Mouse (Mus musculus) neural tube, embryonic 12.5 days (tissue): ENCODE results near the gene Nfkbiz. TPM values are rescaled to one million over a fixed set of nuclear protein-coding genes. Genes with fewer than 3 reads are reported as not detected.

Experiments used
- ATAC-seq: fragments of 200-750 bp; cut with Nextera tagmentation; 2 replicates; pipeline ENCODE4 v1.8.0; 2017; ENCODE audit warnings: low read depth, mild to moderate bottlenecking, moderate TSS enrichment, moderate library complexity; ENCODE audit not compliant: low FRiP score
- H3K27ac ChIP-seq: fragments of 300-500 bp; sonication (generic); 2 replicates; pipeline ENCODE4 v1.5.1; 2016
- H3K27me3 ChIP-seq: fragments of 300-500 bp; sonication (generic); replicated peaks from 2 replicates; pipeline ENCODE4 v1.6.1; 2016; ENCODE audit warnings: mild to moderate bottlenecking
- H3K36me3 ChIP-seq: fragments of 300-500 bp; sonication (generic); 2 replicates; pipeline ENCODE4 v1.6.1; 2016; ENCODE audit warnings: mild to moderate bottlenecking
- H3K4me1 ChIP-seq: fragments of 300-500 bp; sonication (generic); 2 replicates; pipeline ENCODE4 v1.6.1; 2016
- H3K4me2 ChIP-seq: fragments of 300-500 bp; sonication (generic); replicated peaks from 2 replicates; pipeline ENCODE4 v1.6.1; 2016; ENCODE audit warnings: mild to moderate bottlenecking
- H3K4me3 ChIP-seq: fragments of 300-500 bp; sonication (generic); 2 replicates; pipeline ENCODE4 v1.5.1; 2016
- H3K9ac ChIP-seq: fragments of 300-500 bp; sonication (generic); 2 replicates; pipeline ENCODE4 v1.6.1; 2016; ENCODE audit warnings: mild to moderate bottlenecking
- H3K9me3 ChIP-seq: fragments of 300-500 bp; sonication (generic); 2 replicates; pipeline ENCODE4 v1.6.1; 2016; ENCODE audit warnings: mild to moderate bottlenecking
- WGBS: fragments of 180-500 bp; shearing (Covaris S2); methylation state at CpG from one replicate; pipeline ENCODE4 v1.1.7; 2016; 5-methylcytosine and 5-hydroxymethylcytosine counted together
- polyA plus RNA-seq: library from polyadenylated mRNA; unstranded; fragments of >200 nt; fragmentation: Nextera tagmentation; extraction: Ambion mirVana; gene quantifications from 2 replicates; pipeline ENCODE4 v1.2.1, GENCODE M21; 2016

Nfkbiz gene
- polyA plus RNA-seq, 1 experiment from 2014 or later = 2.3 TPM

DNA sequence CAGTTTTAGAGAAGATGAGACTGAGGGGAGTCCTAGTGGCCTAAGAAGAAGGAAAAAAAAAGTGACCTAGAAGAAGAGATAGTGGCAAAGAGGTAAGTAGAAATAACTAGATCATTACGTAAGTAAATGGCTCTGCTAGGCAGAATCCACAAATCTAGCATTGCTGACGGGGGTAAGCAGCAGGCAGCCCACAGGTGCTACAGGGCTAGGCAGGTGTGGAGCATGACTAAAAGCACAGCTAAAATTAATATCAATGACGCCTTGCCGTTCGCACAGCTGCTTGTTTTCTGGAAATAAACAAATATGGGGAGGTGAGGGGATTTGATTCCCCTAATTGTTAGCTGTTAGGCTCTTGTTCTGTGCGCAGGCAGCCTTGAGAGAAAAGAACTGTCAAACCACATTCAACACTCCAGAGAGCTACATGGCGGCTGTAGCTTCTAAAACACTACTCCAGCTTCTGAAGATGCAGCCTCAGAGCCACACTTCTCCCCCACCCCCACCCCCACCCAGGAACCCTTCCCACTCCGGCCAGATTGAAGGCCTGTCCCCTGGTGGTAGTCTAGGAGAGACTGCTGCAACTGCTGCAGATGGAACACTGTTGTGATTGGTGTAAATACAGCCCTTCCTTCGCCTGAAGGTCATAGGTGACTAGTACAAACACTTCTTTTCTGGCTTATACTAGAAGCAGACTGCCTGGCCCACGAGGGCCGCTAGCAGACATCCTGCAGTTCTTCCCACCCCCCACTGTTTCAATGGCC, 15.1 kb downstream of the Nfkbiz start:
- H3K27me3 ChIP-seq = 0 out of 2 replicates have a peak, but pooled peaks cover 6% of the 10 kb centered on the region
- peaks cover 14% of the 10 kb centered on the region for H3K4me1 ChIP-seq
- no peaks in the 10 kb centered on the region for H3K36me3 ChIP-seq
- no peaks in the 10 kb centered on the region for H3K9me3 ChIP-seq
- WGBS = 37% methylated on average over 11 of the region's 11 CpGs
- ATAC-seq = no peak
- no peak overlapping the region for H3K4me3 ChIP-seq
- no peak overlapping the region for H3K4me2 ChIP-seq
- no peak overlapping the region for H3K27ac ChIP-seq
- no peak overlapping the region for H3K9ac ChIP-seq

DNA sequence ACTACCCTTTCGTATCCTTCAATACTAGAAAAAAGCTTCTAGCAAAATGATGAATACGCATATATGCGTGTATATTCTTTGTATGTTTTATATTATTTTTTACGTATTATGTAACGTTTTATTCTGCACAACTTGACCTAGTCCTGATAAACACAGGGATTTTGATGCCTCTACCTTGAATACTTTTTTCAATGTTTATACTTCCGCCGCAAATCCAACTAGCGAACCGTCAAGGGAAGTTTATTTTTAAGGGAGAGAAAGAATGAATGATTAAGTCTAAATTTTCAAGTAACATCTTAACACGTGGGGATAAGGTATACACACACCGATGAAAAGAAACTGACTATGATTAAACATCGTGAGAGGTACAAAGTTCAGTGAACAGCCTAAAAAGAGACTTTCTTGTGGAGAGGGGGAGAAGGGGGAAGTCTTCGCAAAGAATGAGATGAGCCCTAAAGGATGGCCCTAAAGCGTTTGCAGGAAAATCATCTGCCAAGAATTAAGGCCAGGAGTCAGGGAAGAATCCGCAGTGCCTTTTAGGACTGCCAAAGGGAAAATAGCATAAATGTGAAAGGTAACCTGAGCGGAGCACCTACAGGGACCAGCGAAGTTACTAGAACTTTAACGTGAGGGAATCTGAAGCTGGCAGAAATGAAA, 15.8 kb downstream of the Nfkbiz start:
- no peaks in the 10 kb centered on the region for H3K9me3 ChIP-seq
- H3K4me2 ChIP-seq = peak overlapping the region; percentile 96; the same call in 1 of the 2 replicates
- H3K4me3 ChIP-seq = no peak overlapping the region
- no peak for ATAC-seq
- peaks cover 6% of the 10 kb centered on the region for H3K36me3 ChIP-seq
- H3K27ac ChIP-seq = no peak overlapping the region
- 44% methylated on average over 18 of the region's 18 CpGs for WGBS
- H3K27me3 ChIP-seq = 0 out of 2 replicates have a peak, but pooled peaks cover 6% of the 10 kb centered on the region
- H3K4me1 ChIP-seq = peaks cover 14% of the 10 kb centered on the region
- H3K9ac ChIP-seq = no peak overlapping the region

DNA sequence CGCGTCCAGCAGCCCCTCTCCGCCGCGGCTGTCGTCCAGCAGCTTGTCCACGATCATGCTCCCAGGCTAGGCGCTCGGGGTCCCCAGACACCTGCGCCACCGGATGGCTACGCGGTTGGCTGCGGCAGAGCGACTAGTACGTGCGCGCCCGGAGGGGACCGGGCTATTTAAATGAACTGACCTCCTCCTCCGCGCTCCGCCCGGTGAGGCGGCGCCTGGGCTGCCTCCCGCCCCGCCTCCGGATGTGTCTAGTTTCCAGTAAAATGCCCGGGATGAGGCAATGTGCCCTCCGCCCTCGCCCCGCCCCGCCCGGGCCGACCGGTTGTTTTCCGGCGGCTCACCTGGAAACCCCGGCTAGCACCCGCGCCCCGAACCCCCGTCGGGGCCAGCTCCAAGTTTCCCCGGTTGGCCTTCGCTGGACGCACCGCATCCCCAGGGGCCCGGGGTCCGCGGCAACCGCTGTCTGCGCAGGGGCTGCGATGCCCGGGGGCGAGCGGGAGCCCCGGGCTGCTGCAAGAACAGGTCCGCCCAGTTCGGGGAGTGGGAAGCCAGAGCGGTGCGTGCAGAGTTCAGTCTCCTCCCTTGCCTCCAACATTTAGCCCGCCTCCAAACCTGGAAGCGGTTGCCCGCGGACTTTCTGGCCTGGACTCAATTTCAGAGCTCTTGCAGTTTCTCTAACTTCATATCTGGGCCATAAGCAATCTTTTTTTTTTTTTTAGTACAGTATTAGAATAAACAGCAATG, 16.5 kb downstream of the Nfkbiz start:
- peak; percentile 92 for ATAC-seq
- Histone ChIP-seq H3K4me3 (peak overlapping the region; percentile 72), H3K27ac (0 out of 2 replicates have a peak overlapping the region, but pooled peaks have one; percentile 8), H3K4me2 (peak overlapping the region; percentile 96), H3K27me3 (0 out of 2 replicates have a peak, but pooled peaks cover 6% of the 10 kb centered on the region), H3K36me3 (peaks cover 9% of the 10 kb centered on the region), H3K9ac (peak overlapping the region; percentile 75), H3K9me3 (no peaks in the 10 kb centered on the region), H3K4me1 (peaks cover 14% of the 10 kb centered on the region)
- under 1% methylated on average over 67 of the region's 67 CpGs for WGBS

DNA sequence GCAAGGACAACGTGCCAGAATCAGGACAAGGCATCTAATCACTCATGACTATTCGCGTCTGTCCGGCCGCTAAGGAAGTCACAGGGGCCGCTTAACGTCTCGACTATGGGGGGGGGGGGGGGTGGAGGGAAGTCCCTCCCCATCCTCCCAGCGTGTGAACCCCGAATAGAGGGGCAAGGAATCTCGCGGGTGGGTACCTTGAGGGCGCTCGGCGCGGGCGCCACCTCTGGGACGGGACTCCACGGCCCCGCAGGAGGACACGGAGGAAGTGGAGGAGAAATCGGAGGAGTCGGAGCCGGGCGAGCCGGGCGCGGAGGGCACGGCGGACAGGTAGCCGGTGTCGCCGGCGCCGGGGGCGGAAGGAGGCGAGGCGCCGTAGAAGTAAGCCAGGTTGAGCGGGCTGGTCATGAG, 17.1 kb downstream of the Nfkbiz start:
- H3K9ac ChIP-seq = peak overlapping the region; percentile 75
- peaks cover 12% of the 10 kb centered on the region for H3K36me3 ChIP-seq
- 0 out of 2 replicates have a peak, but pooled peaks cover 6% of the 10 kb centered on the region for H3K27me3 ChIP-seq
- peaks cover 14% of the 10 kb centered on the region for H3K4me1 ChIP-seq
- peak overlapping the region; percentile 96 for H3K4me2 ChIP-seq
- no peak overlapping the region for H3K27ac ChIP-seq
- WGBS = under 1% methylated on average over 40 of the region's 40 CpGs
- peak overlapping the region; percentile 72 for H3K4me3 ChIP-seq
- H3K9me3 ChIP-seq = no peaks in the 10 kb centered on the region
- ATAC-seq = peak; percentile 64

DNA sequence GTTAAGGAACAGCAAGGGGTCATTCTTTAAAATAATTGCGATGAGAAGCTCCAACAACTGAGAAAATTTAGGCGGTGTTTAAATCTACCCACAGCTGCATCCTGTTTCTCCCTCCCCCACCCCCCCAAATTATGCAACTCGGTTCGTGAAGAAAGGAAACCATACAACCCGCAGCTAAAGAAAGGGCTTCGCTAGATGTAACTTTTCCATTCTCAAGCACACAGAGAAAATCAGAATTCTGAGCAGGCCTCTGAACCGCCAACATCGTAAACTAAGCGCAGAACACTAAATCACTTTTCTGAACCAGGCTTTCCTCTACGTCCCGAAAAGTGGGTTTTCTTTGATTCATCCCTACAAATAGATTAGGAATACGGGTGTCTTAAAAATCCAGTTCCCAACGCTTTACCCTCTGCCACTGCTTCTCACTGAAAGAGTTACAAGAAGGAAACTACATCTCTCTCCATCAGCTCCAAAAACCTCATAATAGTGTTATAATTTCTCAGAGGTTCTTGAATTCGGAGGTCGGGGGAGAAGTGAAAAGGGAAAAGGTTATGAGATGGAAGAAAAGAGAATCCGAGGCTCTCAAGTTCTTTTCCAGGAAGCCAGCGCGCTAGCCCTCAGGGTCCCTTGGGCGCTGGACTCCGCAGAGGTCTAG, 17.7 kb downstream of the Nfkbiz start:
- H3K4me3 ChIP-seq = peak overlapping the region; percentile 72

DNA sequence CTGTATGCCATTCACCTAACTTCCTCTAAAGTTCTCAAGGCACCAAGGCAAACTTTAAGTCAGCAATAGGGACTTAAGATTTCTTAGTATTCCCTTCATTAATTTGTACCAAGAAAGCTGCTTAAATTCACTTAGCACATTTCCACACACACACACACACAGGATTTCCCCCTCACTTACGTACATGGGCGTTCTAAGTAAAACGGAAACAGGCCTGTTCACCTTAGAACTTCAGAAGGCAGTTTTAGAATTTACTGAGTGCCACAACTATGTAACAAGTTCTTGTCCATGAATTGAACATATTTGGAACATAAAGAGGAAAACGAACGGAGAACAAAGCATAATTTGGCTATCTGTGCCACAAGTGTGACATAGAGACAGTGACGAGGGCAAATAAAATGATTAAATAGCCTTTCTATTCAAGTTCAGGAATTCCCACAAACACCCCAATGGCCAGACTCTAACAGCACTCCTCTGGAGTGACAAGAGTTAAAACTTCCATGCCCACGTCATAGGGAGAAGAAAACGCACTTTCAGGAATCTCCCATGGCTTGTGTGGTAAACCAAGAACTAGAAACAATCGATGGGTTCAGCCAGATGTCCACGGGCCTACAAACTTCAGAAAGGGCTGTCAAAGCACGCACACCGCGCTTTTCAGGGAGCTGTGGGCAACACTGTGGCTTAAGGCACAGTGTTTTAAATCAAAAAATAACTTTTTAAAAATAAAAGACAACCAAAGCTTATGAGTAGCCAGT, 18.4 kb downstream of the Nfkbiz start:
- peak overlapping the region; percentile 72; the same call in 1 of the 2 replicates for H3K4me3 ChIP-seq
- no peak for ATAC-seq
- H3K36me3 ChIP-seq = peaks cover 24% of the 10 kb centered on the region
- 0 out of 2 replicates have a peak overlapping the region, but pooled peaks have one; percentile 75 for H3K9ac ChIP-seq
- WGBS = 52% methylated on average over 13 of the region's 13 CpGs
- peaks cover 14% of the 10 kb centered on the region for H3K4me1 ChIP-seq
- H3K9me3 ChIP-seq = no peaks in the 10 kb centered on the region
- H3K27ac ChIP-seq = no peak overlapping the region
- H3K27me3 ChIP-seq = 0 out of 2 replicates have a peak, but pooled peaks cover 6% of the 10 kb centered on the region
- H3K4me2 ChIP-seq = peak overlapping the region; percentile 96

More for the DNA sequence above, 17.7 kb downstream of the Nfkbiz start:
- H3K27me3 ChIP-seq = 0 out of 2 replicates have a peak, but pooled peaks cover 6% of the 10 kb centered on the region
- 8% methylated on average over 20 of the region's 20 CpGs for WGBS
- no peaks in the 10 kb centered on the region for H3K9me3 ChIP-seq
- H3K36me3 ChIP-seq = peaks cover 17% of the 10 kb centered on the region
- peak overlapping the region; percentile 96 for H3K4me2 ChIP-seq
- H3K4me1 ChIP-seq = peaks cover 14% of the 10 kb centered on the region
- H3K9ac ChIP-seq = peak overlapping the region; percentile 75; the same call in 1 of the 2 replicates
- H3K27ac ChIP-seq = no peak overlapping the region
- no peak for ATAC-seq

DNA sequence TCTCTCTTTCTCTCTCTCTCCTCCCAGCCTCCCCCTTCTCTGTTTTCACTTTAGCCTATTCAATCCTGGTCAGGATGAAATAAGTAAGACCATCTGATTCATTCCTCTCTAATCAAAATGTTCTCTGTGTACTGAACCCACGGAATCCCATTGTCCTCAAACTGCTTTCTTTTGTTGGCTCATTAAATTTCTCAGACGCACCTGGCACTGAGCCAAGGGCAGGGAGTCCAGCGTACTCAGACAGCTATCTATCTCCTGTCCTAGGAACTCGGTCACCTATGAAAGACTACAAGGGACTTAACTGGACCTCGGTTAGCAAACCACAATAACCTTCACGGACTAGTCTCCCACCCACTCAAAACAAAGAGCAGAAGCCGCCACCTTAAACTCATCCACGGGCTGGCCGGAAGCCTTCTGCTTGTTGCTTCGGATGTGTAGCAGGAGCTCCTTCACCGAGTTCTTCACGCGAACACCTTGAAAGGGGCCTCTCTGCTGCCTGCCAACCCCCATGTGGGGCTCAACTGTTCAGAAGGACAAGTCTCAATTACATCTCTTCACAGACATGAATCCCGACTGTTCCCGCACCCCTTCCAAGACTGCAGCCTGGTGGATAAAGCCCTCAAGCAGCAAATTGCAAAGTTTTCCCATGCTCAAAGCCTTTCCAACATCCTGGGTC, 19.4 kb downstream of the Nfkbiz start:
- Histone ChIP-seq H3K4me2 (peak overlapping the region; percentile 96), H3K9me3 (no peaks in the 10 kb centered on the region), H3K36me3 (peaks cover 33% of the 10 kb centered on the region), H3K27me3 (0 out of 2 replicates have a peak, but pooled peaks cover 6% of the 10 kb centered on the region), H3K27ac (no peak overlapping the region), H3K4me3 (no peak overlapping the region), H3K4me1 (peaks cover 14% of the 10 kb centered on the region), H3K9ac (no peak overlapping the region)
- no peak for ATAC-seq
- WGBS = 67% methylated on average over 15 of the region's 15 CpGs

DNA sequence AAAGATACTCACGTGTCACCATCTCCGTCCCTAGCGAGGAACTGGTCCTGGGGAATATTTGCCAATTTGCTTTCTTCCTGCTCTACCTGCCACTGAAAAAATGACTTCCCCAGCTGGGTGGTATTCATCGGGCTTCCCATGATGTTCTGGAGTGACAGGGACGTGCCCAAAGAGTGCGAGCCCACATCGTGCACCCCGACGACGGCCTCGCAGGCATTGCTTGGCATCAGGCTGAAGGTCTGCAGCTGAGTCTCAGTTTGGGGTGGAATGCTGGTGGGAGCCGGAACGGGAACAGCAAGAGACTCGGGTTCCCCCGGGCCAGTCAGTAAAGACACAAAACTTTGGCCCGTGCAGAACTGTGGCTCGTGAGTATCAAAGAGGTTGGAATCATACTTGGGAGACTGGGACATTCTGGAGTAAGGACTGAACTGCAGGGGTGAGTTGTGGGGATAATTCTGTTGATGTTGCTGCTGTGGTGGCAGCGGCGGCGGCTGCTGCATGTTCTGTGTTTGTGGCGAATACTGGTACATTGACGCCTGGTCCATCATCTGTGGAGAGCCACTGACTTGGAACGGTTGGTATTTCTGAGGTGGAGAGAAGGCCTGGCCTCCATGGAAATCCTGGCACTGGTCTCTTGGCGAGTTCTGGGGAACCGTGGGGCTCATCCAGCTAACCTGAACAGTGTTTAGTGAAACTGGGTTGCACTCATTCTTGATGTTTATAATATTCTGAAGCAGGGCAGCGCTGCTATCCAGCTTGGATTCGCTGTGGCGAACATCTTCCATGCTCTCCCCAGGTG, 20.8 kb downstream of the Nfkbiz start:
- 96% methylated on average over 28 of the region's 28 CpGs for WGBS
- H3K9ac ChIP-seq = no peak overlapping the region
- no peaks in the 10 kb centered on the region for H3K9me3 ChIP-seq
- H3K27ac ChIP-seq = no peak overlapping the region
- H3K4me2 ChIP-seq = no peak overlapping the region
- peaks cover 14% of the 10 kb centered on the region for H3K4me1 ChIP-seq
- H3K4me3 ChIP-seq = no peak overlapping the region
- no peaks in the 10 kb centered on the region for H3K27me3 ChIP-seq
- no peak for ATAC-seq
- peaks cover 43% of the 10 kb centered on the region for H3K36me3 ChIP-seq

DNA sequence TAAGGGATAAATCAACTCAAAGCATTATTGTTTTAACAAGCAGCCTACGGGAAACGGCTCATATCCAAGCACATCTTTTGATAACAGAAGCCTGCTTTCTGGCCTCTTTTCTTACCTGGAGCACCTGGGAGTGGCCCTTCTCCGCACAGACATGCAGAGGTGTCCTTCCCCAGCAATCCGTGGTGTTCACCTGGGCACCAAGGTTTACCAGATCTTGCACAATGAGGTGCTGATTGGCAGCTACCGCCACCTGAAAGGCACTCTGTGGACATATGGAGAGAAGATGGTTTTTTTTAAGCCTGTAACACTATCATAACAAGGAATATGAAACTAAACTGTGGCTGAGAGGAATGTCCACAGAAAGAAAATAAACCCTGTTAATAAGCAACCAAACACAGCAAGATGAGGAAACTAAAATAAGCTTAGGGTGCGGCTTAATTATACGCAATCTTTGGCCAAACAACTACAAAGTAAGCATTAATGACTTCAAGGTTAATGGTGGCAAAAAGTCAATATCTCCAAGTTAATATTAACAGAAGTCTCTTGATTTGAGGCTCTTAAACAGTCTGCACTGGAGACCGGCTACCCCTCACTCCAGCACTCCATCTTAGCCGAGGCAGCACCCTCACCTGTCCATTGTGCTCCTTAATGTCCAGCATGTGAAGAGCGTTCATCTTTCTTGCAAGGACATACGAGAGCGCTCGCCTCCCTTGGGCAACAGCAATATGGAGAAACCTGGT, 22.3 kb downstream of the Nfkbiz start:
- ATAC-seq = no peak
- H3K4me1 ChIP-seq = peaks cover 11% of the 10 kb centered on the region
- H3K4me3 ChIP-seq = no peak overlapping the region
- no peaks in the 10 kb centered on the region for H3K27me3 ChIP-seq
- H3K9ac ChIP-seq = no peak overlapping the region
- no peak overlapping the region for H3K4me2 ChIP-seq
- H3K36me3 ChIP-seq = peaks cover 48% of the 10 kb centered on the region
- no peak overlapping the region for H3K27ac ChIP-seq
- no peaks in the 10 kb centered on the region for H3K9me3 ChIP-seq
- 93% methylated on average over 13 of the region's 13 CpGs for WGBS

DNA sequence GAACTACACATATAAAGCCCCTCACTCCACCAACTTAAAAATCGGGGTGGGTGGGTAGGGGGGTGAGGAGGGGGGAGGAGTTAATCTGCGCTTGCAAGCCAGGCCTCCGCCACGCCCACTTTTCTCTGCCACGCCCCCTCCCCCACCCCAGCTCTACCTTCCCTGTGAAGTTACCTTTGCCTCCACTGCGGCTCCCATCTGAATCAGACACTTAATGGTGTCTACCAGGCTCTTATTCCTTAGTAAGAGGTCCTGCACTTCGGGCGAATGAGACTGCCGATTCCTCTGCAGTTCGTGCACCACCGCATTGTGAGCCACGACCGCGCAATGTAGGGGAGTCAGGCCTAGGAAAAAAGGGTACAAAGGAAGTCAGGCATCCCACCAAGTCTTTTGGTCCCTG, 23.2 kb downstream of the Nfkbiz start:
- peaks cover 4% of the 10 kb centered on the region for H3K4me1 ChIP-seq
- H3K9me3 ChIP-seq = no peaks in the 10 kb centered on the region
- no peak overlapping the region for H3K4me2 ChIP-seq
- H3K27ac ChIP-seq = no peak overlapping the region
- ATAC-seq = no peak
- no peak overlapping the region for H3K9ac ChIP-seq
- H3K27me3 ChIP-seq = no peaks in the 10 kb centered on the region
- WGBS = 84% methylated on average over 14 of the region's 14 CpGs
- H3K4me3 ChIP-seq = no peak overlapping the region
- peaks cover 48% of the 10 kb centered on the region for H3K36me3 ChIP-seq
